8 mouse cellular contexts compared by ENCODE assay signal in the genomic region with DNA sequence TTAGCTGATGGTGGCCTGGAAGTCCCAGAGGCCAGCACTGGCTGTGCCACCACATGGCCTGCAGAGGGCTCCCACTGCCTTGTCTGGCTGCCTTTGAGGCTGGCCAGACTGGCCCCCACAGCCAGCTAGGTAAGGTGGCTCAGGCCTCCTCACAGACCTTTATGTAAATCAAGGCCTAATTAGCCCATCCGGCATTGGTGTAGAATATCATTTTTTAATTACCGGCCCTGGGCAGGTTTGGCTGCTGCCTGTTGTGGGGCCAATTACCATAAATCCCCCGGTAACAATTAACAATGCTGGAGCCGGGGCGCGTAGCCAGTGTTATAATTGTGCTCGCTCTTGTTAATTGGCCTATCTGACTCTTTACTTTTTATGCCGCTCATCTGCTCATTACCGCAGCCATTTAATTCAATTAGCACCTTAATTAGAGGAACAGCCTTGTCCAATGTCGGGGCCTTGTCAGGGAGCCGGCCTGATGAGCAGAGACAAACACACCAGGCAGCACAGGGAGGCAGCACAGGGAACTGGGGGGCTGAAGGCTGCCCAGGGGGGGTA.
DNase-seq lines count a peak whose midpoint lies in the region; ATAC-seq and TF ChIP-seq lines count a peak whose summit lies in the region.

No protein-coding gene starts in this region.

- H3K9ac ChIP-seq in kidney, embryonic 15.5 days: no peak overlapping the region
- no peak overlapping the region for H3K9ac ChIP-seq in MEL (ENCODE audit: control insufficient read depth, low read depth, low read length, poor library complexity, severe bottlenecking)
- no peak overlapping the region for H3K9ac ChIP-seq in kidney, postnatal 0 days (ENCODE audit: low read depth, low read length)

- peaks cover 10% of the 10 kb centered on the region; the same call in 1 of the 2 replicates for H3K4me1 ChIP-seq in kidney, embryonic 15.5 days
- no peaks in the 10 kb centered on the region; a peak in 1 of 4 replicates for H3K4me1 ChIP-seq in MEL (ENCODE audit: control insufficient read depth in 1 of 2, insufficient read depth in 2 of 2, low read length in 2 of 2)
- H3K4me1 ChIP-seq in kidney, postnatal 0 days (replicated peaks; ENCODE audit: insufficient read depth, low read length): no peaks in the 10 kb centered on the region

- no peak for TF ChIP-seq EP300 in MEL (IDR thresholded peaks at IDR 0.05; ENCODE audit: low read depth in 1 of 2, low read length in 2 of 2)

- DNase-seq in kidney, adult 18-20 months: peak; percentile 11
- DNase-seq in MEL (ENCODE audit: low read depth, low spot score): peak; percentile 35
- peak; percentile 68 for DNase-seq in embryo, embryonic 10.5 days (ENCODE audit: low spot score)
- DNase-seq in kidney, postnatal 0 days (ENCODE audit: low spot score): no peak
- DNase-seq in retina, postnatal 1 day: peak; percentile 98
- no peak for DNase-seq in adipocyte (ENCODE audit: low spot score)
- DNase-seq in gastrocnemius, postnatal 14 days: no peak

- H3K4me3 ChIP-seq in kidney, embryonic 15.5 days (replicated peaks): no peak overlapping the region
- no peak overlapping the region for H3K4me3 ChIP-seq in MEL (ENCODE audit: control insufficient read depth in 1 of 2, insufficient read depth in 1 of 2, low read depth in 2 of 2, low read length in 2 of 2)
- H3K4me3 ChIP-seq in kidney, postnatal 0 days (replicated peaks; ENCODE audit: low read depth, low read length): no peak overlapping the region

- H3K27ac ChIP-seq in kidney, embryonic 15.5 days: no peak overlapping the region
- no peak overlapping the region for H3K27ac ChIP-seq in MEL (ENCODE audit: control insufficient read depth, low read depth, low read length)
- H3K27ac ChIP-seq in kidney, postnatal 0 days: no peak overlapping the region

- TF ChIP-seq RAD21 in MEL (IDR thresholded peaks at IDR 0.05; ENCODE audit: low read depth, low read length): peak; percentile 52

- H3K27me3 ChIP-seq in kidney, embryonic 15.5 days: peaks cover 92% of the 10 kb centered on the region
- H3K27me3 ChIP-seq in MEL (ENCODE audit: control insufficient read depth in 1 of 2, insufficient read depth in 2 of 2, low read length in 2 of 2): no peaks in the 10 kb centered on the region; a peak in 1 of 4 replicates
- peaks cover 17% of the 10 kb centered on the region; the same call in 1 of the 2 replicates for H3K27me3 ChIP-seq in kidney, postnatal 0 days (ENCODE audit: insufficient read depth, low read length)

- H3K79me2 ChIP-seq in MEL (ENCODE audit: control insufficient read depth, insufficient read depth, low read length, poor library complexity): no peaks in the 10 kb centered on the region

- no peaks in the 10 kb centered on the region for H3K36me3 ChIP-seq in kidney, embryonic 15.5 days
- no peaks in the 10 kb centered on the region for H3K36me3 ChIP-seq in MEL (ENCODE audit: control insufficient read depth in 1 of 2, insufficient read depth in 2 of 2, low read length in 2 of 2)
- H3K36me3 ChIP-seq in kidney, postnatal 0 days (ENCODE audit: insufficient read depth, low read length): no peaks in the 10 kb centered on the region

- ATAC-seq in kidney, embryonic 15.5 days (replicated peaks; ENCODE audit: low FRiP score): no peak
- ATAC-seq in kidney, postnatal 0 days (replicated peaks; ENCODE audit: low FRiP score, low read depth): no peak; the same call in 1 of the 2 replicates

- intact Hi-C loops in gastrocnemius, postnatal 14 days (cut with DNase I; ENCODE audit: low total_unique reads): loop anchor here (5.0 kb wide), 1 partner anchor 45 kb away; no protein-coding TSS in a partner anchor

- no peaks in the 10 kb centered on the region for H3K9me3 ChIP-seq in kidney, embryonic 15.5 days (replicated peaks)
- no peaks in the 10 kb centered on the region for H3K9me3 ChIP-seq in MEL (replicated peaks; ENCODE audit: insufficient read depth, low read length)
- no peaks in the 10 kb centered on the region for H3K9me3 ChIP-seq in kidney, postnatal 0 days (replicated peaks; ENCODE audit: low read length)

- TF ChIP-seq CTCF in MEL (IDR thresholded peaks at IDR 0.05 in 2 of 3, conservative IDR thresholded peaks at IDR 0.05 in 1 of 3; ENCODE audit: control insufficient read depth in 1 of 3, insufficient read depth in 1 of 3, low read depth in 2 of 3, low read length in 3 of 3, poor library complexity in 1 of 3, severe bottlenecking in 1 of 3): peak; percentile 33 to 77 (median 72)
- TF ChIP-seq CTCF in kidney, postnatal 0 days (IDR thresholded peaks at IDR 0.05; ENCODE audit: low read depth): peak; percentile 56

- no peak for TF ChIP-seq POLR2A in MEL (IDR thresholded peaks at IDR 0.05; ENCODE audit: control insufficient read depth in 1 of 2, insufficient read depth in 1 of 2, low read depth in 1 of 2, low read length in 2 of 2, poor library complexity in 1 of 2)

- WGBS in kidney, embryonic 15.5 days: 53% methylated on average over 11 of the region's 11 CpGs
- WGBS in kidney, postnatal 0 days: 53% methylated on average over 11 of the region's 11 CpGs

- no peak overlapping the region for H3K4me2 ChIP-seq in kidney, embryonic 15.5 days
- no peak overlapping the region for H3K4me2 ChIP-seq in kidney, postnatal 0 days (ENCODE audit: low read length)

TF ChIP-seq in MEL, 35 proteins besides CTCF, POLR2A, EP300 and RAD21:
- TF ChIP-seq USF2 (IDR thresholded peaks at IDR 0.05; ENCODE audit: borderline replicate concordance in 1 of 2, insufficient read depth in 1 of 2, low read depth in 1 of 2, low read length in 2 of 2): no peak
- TF ChIP-seq MAX (IDR thresholded peaks at IDR 0.05; ENCODE audit: low read length): no peak
- no peak for TF ChIP-seq RCOR1 (IDR thresholded peaks at IDR 0.05; ENCODE audit: low read depth, low read length)
- TF ChIP-seq SMC3 (IDR thresholded peaks at IDR 0.05; ENCODE audit: low read depth, low read length): peak; percentile 70
- TF ChIP-seq NELFE (IDR thresholded peaks at IDR 0.05; ENCODE audit: low read depth, low read length): no peak
- TF ChIP-seq ZC3H11A (IDR thresholded peaks at IDR 0.05; ENCODE audit: low read depth, low read length): 0 out of 2 replicates have a peak, but pooled peaks have one; percentile 14
- no peak for TF ChIP-seq UBTF (IDR thresholded peaks at IDR 0.05; ENCODE audit: borderline replicate concordance, insufficient read depth, low read depth, low read length)
- no peak for TF ChIP-seq USF1 (IDR thresholded peaks at IDR 0.05; ENCODE audit: low read depth, low read length)
- TF ChIP-seq MEF2A (IDR thresholded peaks at IDR 0.05; ENCODE audit: extremely low read depth, insufficient replicate concordance, low read depth, low read length, poor library complexity, severe bottlenecking): no peak
- no peak for TF ChIP-seq GABPA (IDR thresholded peaks at IDR 0.05; ENCODE audit: low read depth, low read length)
- TF ChIP-seq TAL1 (IDR thresholded peaks at IDR 0.05; ENCODE audit: low read length): no peak
- TF ChIP-seq HCFC1 (IDR thresholded peaks at IDR 0.05; ENCODE audit: low read depth, low read length): no peak
- no peak for TF ChIP-seq JUND (IDR thresholded peaks at IDR 0.05; ENCODE audit: low read depth, low read length)
- no peak for TF ChIP-seq ZMIZ1 (IDR thresholded peaks at IDR 0.05; ENCODE audit: low read depth, low read length)
- no peak for TF ChIP-seq ETS1 (IDR thresholded peaks at IDR 0.05; ENCODE audit: low read depth, low read length)

Comparison
In these comparisons a context has a peak if more than half of its experiments do, and no peak if none do; other contexts are left out.
1. DNase-seq: peak in kidney, adult 18-20 months (single experiment), MEL (single experiment), embryo, embryonic 10.5 days (single experiment) and retina, postnatal 1 day (single experiment); none in kidney, postnatal 0 days (single experiment), adipocyte (single experiment) and gastrocnemius, postnatal 14 days (single experiment).